Mouse (Mus musculus): Measurements from ENCODE around the gene Htr3b.

GRCm38 (mm10) chr9:48987201-48988101, 22.7 kb upstream of the Htr3b start:
- TF ChIP-seq CTCF (IDR thresholded peaks at IDR 0.05; ENCODE audit: control insufficient read depth, insufficient read depth, insufficient replicate concordance, low read depth, low read length) (no peak), POLR2A (IDR thresholded peaks at IDR 0.05; ENCODE audit: control insufficient read depth, low read depth, low read length) (no peak)
